Mouse (Mus musculus) stomach, postnatal 0 days (tissue): ENCODE results near the gene Pcdh9.

Experiments
- CTCF ChIP-seq: IDR thresholded peaks from 2 replicates; pipeline ENCODE4 v1.5.1; 2016; ENCODE audit warnings: antibody characterized with exemption, low read depth, mild to moderate bottlenecking, moderate library complexity
- EP300 ChIP-seq: optimal IDR thresholded peaks from 2 replicates; pipeline ENCODE3; 2016; ENCODE audit warnings: antibody characterized with exemption

DNA sequence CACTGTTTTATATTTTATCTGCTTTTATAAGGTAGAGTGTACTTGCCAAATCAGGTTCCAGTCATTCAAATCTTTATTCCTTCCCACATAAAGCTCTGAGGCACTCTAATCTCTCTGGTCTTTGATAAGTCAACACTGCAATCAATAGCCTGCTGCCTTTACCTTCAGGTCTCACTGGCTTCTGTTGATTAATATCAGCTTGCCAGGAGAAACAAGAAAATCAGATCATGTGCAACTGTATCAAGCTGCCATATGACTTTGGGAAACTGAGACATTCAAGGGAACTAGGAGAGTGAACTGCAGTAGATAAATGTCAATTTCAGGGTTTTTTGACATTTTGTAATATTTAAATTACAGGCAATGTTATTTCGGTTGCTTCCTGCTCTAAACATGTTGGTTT lies 189.6 kb downstream of the Pcdh9 start:
- no peak for TF ChIP-seq CTCF
- no peak for TF ChIP-seq EP300
